10 mouse cellular contexts compared by ENCODE assay signal in genomic region chr8:126852663-126853390, GRCm38 (mm10).
DNase-seq lines count a peak whose midpoint lies in the region; ATAC-seq and TF ChIP-seq lines count a peak whose summit lies in the region.
"Had no signal": no experiment of that assay in that cellular context is flagged by ENCODE, and none has a peak within 500 bp of the region (broad histone marks: within the 10 kb centered on the region; RNA-seq: fewer than 3 reads in every experiment).

No protein-coding gene starts in this region.

- intact Hi-C loops in gastrocnemius, postnatal 36 days (cut with DNase I), result no loop called here

- peak; percentile 63 for DNase-seq in embryo, embryonic 10 days (ENCODE audit: low spot score)
- DNase-seq in embryo, embryonic 11 days, result no peak
- peak; percentile 42 for DNase-seq in brain, adult 2 months (ENCODE audit: low read depth, low spot score)
- no peak for DNase-seq in heart, postnatal 0 days (ENCODE audit: low spot score)
- no peak for DNase-seq in testis, postnatal 14 days (ENCODE audit: low spot score)
- no peak for DNase-seq in gastrocnemius, postnatal 36 days

- ATAC-seq in heart, postnatal 0 days (ENCODE audit: insufficient read depth, low read depth), result peak; percentile 30
- ATAC-seq in limb, embryonic 12.5 days (ENCODE audit: insufficient number of reproducible peaks, insufficient read depth, low FRiP score, low TSS enrichment, low read depth), result no peak
- ATAC-seq in stomach, embryonic 16.5 days (ENCODE audit: insufficient read depth, low FRiP score), result no peak

- no peaks in the 10 kb centered on the region for H3K36me3 ChIP-seq in heart, postnatal 0 days (replicated peaks; ENCODE audit: control insufficient read depth, insufficient read depth, low read length)
- no peaks in the 10 kb centered on the region for H3K36me3 ChIP-seq in limb, embryonic 12.5 days
- no peaks in the 10 kb centered on the region for H3K36me3 ChIP-seq in stomach, embryonic 16.5 days (ENCODE audit: control insufficient read depth, insufficient read depth, low read length)
- H3K36me3 ChIP-seq: G1E had no signal

- no peak overlapping the region for H3K9ac ChIP-seq in heart, postnatal 0 days (replicated peaks; ENCODE audit: low read depth, low read length)
- no peak overlapping the region for H3K9ac ChIP-seq in limb, embryonic 12.5 days (replicated peaks)
- no peak overlapping the region for H3K9ac ChIP-seq in stomach, embryonic 16.5 days (ENCODE audit: low read length)
- H3K9ac ChIP-seq: liver, embryonic 14.5 days had no signal

- H3K9me3 ChIP-seq in heart, postnatal 0 days (replicated peaks; ENCODE audit: control insufficient read depth, low read length), result no peaks in the 10 kb centered on the region
- H3K9me3 ChIP-seq in limb, embryonic 12.5 days, result no peaks in the 10 kb centered on the region
- no peaks in the 10 kb centered on the region for H3K9me3 ChIP-seq in stomach, embryonic 16.5 days (replicated peaks; ENCODE audit: control insufficient read depth, low read length)
- H3K9me3 ChIP-seq: G1E had no signal

- 57% methylated on average over 10 of the region's 10 CpGs for WGBS in heart, postnatal 0 days
- WGBS in limb, embryonic 12.5 days, result 63% methylated on average over 10 of the region's 10 CpGs
- WGBS in stomach, embryonic 16.5 days, result 62% methylated on average over 10 of the region's 10 CpGs

- H3K4me2 ChIP-seq in heart, postnatal 0 days (ENCODE audit: low read depth, low read length), result no peak overlapping the region
- H3K4me2 ChIP-seq in limb, embryonic 12.5 days, result no peak overlapping the region
- no peak overlapping the region for H3K4me2 ChIP-seq in stomach, embryonic 16.5 days (ENCODE audit: low read depth, low read length)

- no peak overlapping the region for H3K4me3 ChIP-seq in heart, postnatal 0 days (ENCODE audit: low read depth, low read length)
- no peak overlapping the region for H3K4me3 ChIP-seq in limb, embryonic 12.5 days (replicated peaks)
- H3K4me3 ChIP-seq in stomach, embryonic 16.5 days (replicated peaks; ENCODE audit: low read length), result no peak overlapping the region

- no peaks in the 10 kb centered on the region for H3K27me3 ChIP-seq in heart, postnatal 0 days (ENCODE audit: control insufficient read depth, insufficient read depth, low read length)
- no peaks in the 10 kb centered on the region for H3K27me3 ChIP-seq in limb, embryonic 12.5 days
- no peaks in the 10 kb centered on the region for H3K27me3 ChIP-seq in stomach, embryonic 16.5 days (ENCODE audit: control insufficient read depth, insufficient read depth, low read length)

- H3K27ac ChIP-seq in heart, postnatal 0 days (ENCODE audit: low read depth), result peak overlapping the region; percentile 70
- H3K27ac ChIP-seq in limb, embryonic 12.5 days, result peak overlapping the region; percentile 57
- peak overlapping the region; percentile 69 for H3K27ac ChIP-seq in stomach, embryonic 16.5 days (ENCODE audit: low read length)

- H3K4me1 ChIP-seq in heart, postnatal 0 days (ENCODE audit: control insufficient read depth, insufficient read depth), result peaks cover 21% of the 10 kb centered on the region
- H3K4me1 ChIP-seq in limb, embryonic 12.5 days (replicated peaks), result peaks cover 16% of the 10 kb centered on the region
- peaks cover 20% of the 10 kb centered on the region for H3K4me1 ChIP-seq in stomach, embryonic 16.5 days (ENCODE audit: control insufficient read depth, insufficient read depth, low read length)

- 0 out of 2 replicates have a peak, but pooled peaks have one; percentile 42 for TF ChIP-seq EP300 in heart, postnatal 0 days (IDR thresholded peaks at IDR 0.05; ENCODE audit: low read depth)

- TF ChIP-seq CTCF in heart, postnatal 0 days (IDR thresholded peaks at IDR 0.05; ENCODE audit: low read depth), result no peak

Comparison
In these comparisons a context has a peak if more than half of its experiments do, and no peak if none do; other contexts are left out.
1. DNase-seq: peak in embryo, embryonic 10 days (single experiment) and brain, adult 2 months (single experiment); none in embryo, embryonic 11 days (single experiment), heart, postnatal 0 days (single experiment), testis, postnatal 14 days (single experiment) and gastrocnemius, postnatal 36 days (0 of 2).
2. Peak in every context shown above with its lines, with median percentiles within 50 percentile points of each other: H3K27ac ChIP-seq.